Mouse (Mus musculus): ENCODE data around the gene Insr.

GRCm38 (mm10) chr8:3314345-3314744 is 34.9 kb upstream of the Insr start:
- no peak for TF ChIP-seq GATA1 (IDR thresholded peaks at IDR 0.05; ENCODE audit: borderline replicate concordance, low read length)
- no peak for TF ChIP-seq FLI1 (IDR thresholded peaks at IDR 0.05; ENCODE audit: low read length)

Measured in megakaryocyte, embryonic 14.5 days (primary cell).